Mouse (Mus musculus): ENCODE data around the gene Hmgxb4. TPM values are rescaled to one million over a fixed set of nuclear protein-coding genes. Genes with fewer than 3 reads are reported as not detected.

Hmgxb4 gene
- total and polyA plus RNA-seq, 3 experiments = 21.8 to 32.6 TPM; not detected in 1

DNA sequence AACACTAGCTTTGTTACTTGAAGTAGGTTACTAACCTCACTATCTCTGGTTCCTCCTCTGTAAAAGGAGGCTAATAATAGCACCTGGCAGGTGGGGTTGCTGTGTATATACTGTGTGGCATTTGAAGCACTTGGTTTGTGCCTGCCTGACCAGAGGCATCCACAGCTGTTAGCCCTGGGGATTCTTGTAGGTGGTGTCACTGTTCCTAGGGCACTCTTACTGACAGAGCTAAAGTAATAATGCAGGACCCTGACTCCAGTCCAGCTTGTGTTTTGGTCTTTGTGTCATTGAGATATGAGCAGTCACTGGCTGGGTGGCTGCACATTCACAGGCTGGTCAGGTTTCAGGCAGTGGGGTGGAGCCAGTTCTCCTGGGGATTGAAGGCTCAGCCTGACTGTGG is 45.3 kb downstream of the Hmgxb4 start:
- Histone ChIP-seq H3K27me3 (ENCODE audit: control insufficient read depth in 1 of 2, insufficient read depth in 2 of 2, low read length in 2 of 2) (no peaks in the 10 kb centered on the region), H3K4me1 (ENCODE audit: control insufficient read depth in 1 of 2, insufficient read depth in 2 of 2, low read length in 2 of 2) (no peaks in the 10 kb centered on the region), H3K79me2 (ENCODE audit: control insufficient read depth, insufficient read depth, low read length, poor library complexity) (peaks cover 3% of the 10 kb centered on the region; the same call in 1 of the 2 replicates), H3K27ac (ENCODE audit: control insufficient read depth, low read depth, low read length) (no peak overlapping the region), H3K9ac (ENCODE audit: control insufficient read depth, low read depth, low read length, poor library complexity, severe bottlenecking) (no peak overlapping the region), H3K36me3 (ENCODE audit: control insufficient read depth in 1 of 2, insufficient read depth in 2 of 2, low read length in 2 of 2) (peaks cover 0 to 4% of the 10 kb centered on the region in 2 experiments; a peak in 2 of 4 replicates), H3K4me3 (ENCODE audit: control insufficient read depth in 1 of 2, insufficient read depth in 1 of 2, low read depth in 2 of 2, low read length in 2 of 2) (no peak overlapping the region), H3K9me3 (replicated peaks; ENCODE audit: insufficient read depth, low read length) (no peaks in the 10 kb centered on the region)
- no peak for TF ChIP-seq MAZ (IDR thresholded peaks at IDR 0.05; ENCODE audit: low read depth, low read length)
- TF ChIP-seq USF2 (IDR thresholded peaks at IDR 0.05; ENCODE audit: borderline replicate concordance in 1 of 2, insufficient read depth in 1 of 2, low read depth in 1 of 2, low read length in 2 of 2) = no peak
- no peak for TF ChIP-seq TBP (IDR thresholded peaks at IDR 0.05; ENCODE audit: low read depth, low read length)
- no peak for TF ChIP-seq CTCF (IDR thresholded peaks at IDR 0.05 in 2 of 3, conservative IDR thresholded peaks at IDR 0.05 in 1 of 3; ENCODE audit: control insufficient read depth in 1 of 3, insufficient read depth in 1 of 3, low read depth in 2 of 3, low read length in 3 of 3, poor library complexity in 1 of 3, severe bottlenecking in 1 of 3)
- no peak for TF ChIP-seq MAFK (IDR thresholded peaks at IDR 0.05; ENCODE audit: borderline replicate concordance, low read depth, low read length)
- TF ChIP-seq GABPA (IDR thresholded peaks at IDR 0.05; ENCODE audit: low read depth, low read length) = no peak
- no peak for DNase-seq (ENCODE audit: low read depth, low spot score)

GRCm38 (mm10) chr8:75039754-75040153 is 46.6 kb downstream of the Hmgxb4 start:
- Histone ChIP-seq H3K9ac (ENCODE audit: control insufficient read depth, low read depth, low read length, poor library complexity, severe bottlenecking) (no peak overlapping the region), H3K79me2 (ENCODE audit: control insufficient read depth, insufficient read depth, low read length, poor library complexity) (no peaks in the 10 kb centered on the region), H3K4me3 (ENCODE audit: control insufficient read depth in 1 of 2, insufficient read depth in 1 of 2, low read depth in 2 of 2, low read length in 2 of 2) (no peak overlapping the region), H3K36me3 (ENCODE audit: control insufficient read depth in 1 of 2, insufficient read depth in 2 of 2, low read length in 2 of 2) (peaks cover 0 to 2% of the 10 kb centered on the region in 2 experiments; a peak in 2 of 4 replicates), H3K27me3 (ENCODE audit: control insufficient read depth in 1 of 2, insufficient read depth in 2 of 2, low read length in 2 of 2) (no peaks in the 10 kb centered on the region), H3K9me3 (replicated peaks; ENCODE audit: insufficient read depth, low read length) (no peaks in the 10 kb centered on the region), H3K27ac (ENCODE audit: control insufficient read depth, low read depth, low read length) (no peak overlapping the region), H3K4me1 (ENCODE audit: control insufficient read depth in 1 of 2, insufficient read depth in 2 of 2, low read length in 2 of 2) (no peaks in the 10 kb centered on the region)
- TF ChIP-seq JUND (IDR thresholded peaks at IDR 0.05; ENCODE audit: low read depth, low read length) = no peak
- no peak for TF ChIP-seq MAX (IDR thresholded peaks at IDR 0.05; ENCODE audit: low read length)
- no peak for TF ChIP-seq TBP (IDR thresholded peaks at IDR 0.05; ENCODE audit: low read depth, low read length)
- TF ChIP-seq UBTF (IDR thresholded peaks at IDR 0.05; ENCODE audit: borderline replicate concordance, insufficient read depth, low read depth, low read length) = no peak
- TF ChIP-seq POLR2AphosphoS5 (IDR thresholded peaks at IDR 0.05; ENCODE audit: borderline replicate concordance, low read depth, low read length) = no peak
- no peak for TF ChIP-seq RCOR1 (IDR thresholded peaks at IDR 0.05; ENCODE audit: low read depth, low read length)
- no peak for TF ChIP-seq SIN3A (IDR thresholded peaks at IDR 0.05; ENCODE audit: low read length)
- DNase-seq (ENCODE audit: low read depth, low spot score) = no peak

GRCm38 (mm10) chr8:75042171-75042570 is 49.0 kb downstream of the Hmgxb4 start:
- Histone ChIP-seq H3K9me3 (replicated peaks; ENCODE audit: insufficient read depth, low read length) (no peaks in the 10 kb centered on the region), H3K27me3 (ENCODE audit: control insufficient read depth in 1 of 2, insufficient read depth in 2 of 2, low read length in 2 of 2) (no peaks in the 10 kb centered on the region), H3K27ac (ENCODE audit: control insufficient read depth, low read depth, low read length) (no peak overlapping the region), H3K4me3 (ENCODE audit: control insufficient read depth in 1 of 2, insufficient read depth in 1 of 2, low read depth in 2 of 2, low read length in 2 of 2) (no peak overlapping the region), H3K79me2 (ENCODE audit: control insufficient read depth, insufficient read depth, low read length, poor library complexity) (no peaks in the 10 kb centered on the region), H3K36me3 (ENCODE audit: control insufficient read depth in 1 of 2, insufficient read depth in 2 of 2, low read length in 2 of 2) (no peaks in the 10 kb centered on the region), H3K4me1 (ENCODE audit: control insufficient read depth in 1 of 2, insufficient read depth in 2 of 2, low read length in 2 of 2) (no peaks in the 10 kb centered on the region), H3K9ac (ENCODE audit: control insufficient read depth, low read depth, low read length, poor library complexity, severe bottlenecking) (no peak overlapping the region)
- TF ChIP-seq CHD1 (IDR thresholded peaks at IDR 0.05; ENCODE audit: low read depth, low read length) (no peak), TCF12 (IDR thresholded peaks at IDR 0.05; ENCODE audit: low read depth, low read length) (no peak), RCOR1 (IDR thresholded peaks at IDR 0.05; ENCODE audit: low read depth, low read length) (no peak), NRF1 (IDR thresholded peaks at IDR 0.05; ENCODE audit: insufficient read depth, low read depth, low read length, poor library complexity, severe bottlenecking) (no peak), POLR2A (IDR thresholded peaks at IDR 0.05; ENCODE audit: control insufficient read depth in 1 of 2, insufficient read depth in 1 of 2, low read depth in 1 of 2, low read length in 2 of 2, poor library complexity in 1 of 2) (no peak), GATA1 (IDR thresholded peaks at IDR 0.05; ENCODE audit: low read depth, low read length) (no peak), ZKSCAN1 (IDR thresholded peaks at IDR 0.05; ENCODE audit: low read depth, low read length) (no peak), GABPA (IDR thresholded peaks at IDR 0.05; ENCODE audit: low read depth, low read length) (no peak), TBP (IDR thresholded peaks at IDR 0.05; ENCODE audit: low read depth, low read length) (no peak), UBTF (IDR thresholded peaks at IDR 0.05; ENCODE audit: borderline replicate concordance, insufficient read depth, low read depth, low read length) (no peak), ZMIZ1 (IDR thresholded peaks at IDR 0.05; ENCODE audit: low read depth, low read length) (no peak), ZNF384 (IDR thresholded peaks at IDR 0.05; ENCODE audit: low read depth, low read length) (no peak), POLR2AphosphoS5 (IDR thresholded peaks at IDR 0.05; ENCODE audit: borderline replicate concordance, low read depth, low read length) (no peak), MAZ (IDR thresholded peaks at IDR 0.05; ENCODE audit: low read depth, low read length) (no peak), SMC3 (IDR thresholded peaks at IDR 0.05; ENCODE audit: low read depth, low read length) (no peak)
- no peak for DNase-seq (ENCODE audit: low read depth, low spot score)
